ENCODE assay signal across 16 mouse cellular contexts in the genomic region with DNA sequence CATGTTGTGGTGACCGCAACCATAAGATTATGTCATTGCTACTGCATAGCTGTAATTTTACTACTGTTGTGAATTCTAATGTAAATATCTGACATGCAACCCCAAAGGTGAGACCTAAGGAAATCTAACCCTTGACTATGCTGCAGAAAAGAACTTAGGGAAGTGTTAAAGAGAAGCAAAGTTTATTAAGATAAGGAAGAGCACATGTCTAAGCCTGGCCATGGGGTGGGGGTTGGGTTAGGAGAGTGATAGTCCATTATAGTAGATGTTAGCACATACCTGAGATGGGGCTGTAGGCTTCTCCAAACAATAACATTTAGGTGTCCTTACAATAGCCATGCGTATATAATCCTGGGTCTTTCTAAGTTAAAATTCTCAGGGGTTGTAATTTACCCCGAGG.
"Had no signal": no experiment of that assay in that cellular context is flagged by ENCODE, and none has a peak within 500 bp of the region (broad histone marks: within the 10 kb centered on the region; RNA-seq: fewer than 3 reads in every experiment).

No protein-coding gene starts in this region.

- H3K4me3 ChIP-seq: neural tube, embryonic 13.5 days; neural tube, embryonic 15.5 days; stomach, embryonic 15.5 days had no signal

- H3K36me3 ChIP-seq: neural tube, embryonic 13.5 days; neural tube, embryonic 15.5 days; stomach, embryonic 15.5 days had no signal

- H3K9ac ChIP-seq: neural tube, embryonic 13.5 days; neural tube, embryonic 15.5 days; stomach, embryonic 15.5 days had no signal

- DNase-seq: retina, postnatal 1 day; right cerebral cortex, adult 18-20 months; right cerebral cortex, postnatal 14 days; right cerebral cortex, postnatal 25 days; right cerebral cortex, postnatal 4 days; spleen, adult 18-20 months; thymus, adult 18-20 months; thymus, adult 2 months; thymus, postnatal 14 days; thymus, postnatal 25 days; thymus, postnatal 36 days; thymus, postnatal 4 days had no signal

- H3K27ac ChIP-seq: neural tube, embryonic 13.5 days; neural tube, embryonic 15.5 days; stomach, embryonic 15.5 days; stomach, postnatal 0 days had no signal

- H3K27me3 ChIP-seq: neural tube, embryonic 15.5 days; stomach, embryonic 15.5 days had no signal

- H3K9me3 ChIP-seq: neural tube, embryonic 13.5 days; neural tube, embryonic 15.5 days; stomach, embryonic 15.5 days had no signal
